Mouse (Mus musculus): ENCODE results near the gene Fbxo36.

Fbxo36 gene

GRCm38 (mm10) chr1:84839309-84840017, at the start of gene Fbxo36:
TSS of gene Fbxo36 (plus strand) at chr1:84839841.
- DNase-seq (ENCODE audit: low spot score in 2 of 2), result peak; percentile 86 to 88

GRCm38 (mm10) chr1:84791393-84791792, 48.2 kb upstream of the Fbxo36 start:
- no peak for DNase-seq (ENCODE audit: low spot score in 2 of 2)

GRCm38 (mm10) chr1:84795335-84795734, 44.3 kb upstream of the Fbxo36 start:
- DNase-seq (ENCODE audit: low spot score in 2 of 2), result no peak

DNA sequence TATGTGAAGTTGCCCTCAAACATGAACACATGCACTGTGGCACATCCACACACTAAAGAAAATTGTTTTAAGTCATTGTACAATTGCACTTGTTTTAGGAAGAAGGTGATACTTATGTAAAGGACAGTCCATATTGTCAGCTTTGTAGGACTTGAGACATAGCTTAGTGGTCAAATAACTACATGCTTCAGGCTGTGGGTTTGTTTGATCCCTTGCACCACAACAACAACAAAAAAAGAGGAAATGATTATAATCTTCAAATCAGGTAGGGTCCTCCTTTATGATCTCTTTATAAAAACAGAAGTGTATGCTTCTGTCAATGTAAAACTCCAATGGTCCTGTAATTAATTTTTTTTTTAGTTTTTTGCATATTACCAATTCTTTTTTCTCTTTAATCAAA, 40.5 kb upstream of the Fbxo36 start:
- DNase-seq (ENCODE audit: low spot score in 2 of 2), result no peak

DNA sequence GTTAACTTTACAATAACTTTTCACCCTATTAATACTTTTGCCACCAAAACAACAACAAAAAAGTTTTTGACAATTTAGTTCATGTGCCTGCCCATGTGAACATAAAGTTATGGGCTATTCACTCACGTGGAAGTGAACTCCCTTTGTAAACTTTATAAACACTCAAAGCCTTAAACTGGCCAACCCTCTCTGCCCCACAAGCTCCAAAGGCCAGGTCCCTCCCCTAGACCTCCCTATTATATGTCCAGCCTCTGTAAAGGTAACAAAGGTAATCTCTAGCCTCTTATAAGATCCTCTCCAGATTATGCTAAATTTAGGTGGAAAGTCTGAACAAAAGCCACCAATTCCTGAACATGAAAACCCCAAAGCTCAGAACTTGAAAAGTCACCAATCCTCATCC, 35.9 kb upstream of the Fbxo36 start:
- DNase-seq (ENCODE audit: low spot score in 2 of 2), result no peak

- no peak for DNase-seq (ENCODE audit: low spot score in 2 of 2)
Measured at GRCm38 (mm10) chr1:84817596-84817995, 22.0 kb upstream of the Fbxo36 start.

DNA sequence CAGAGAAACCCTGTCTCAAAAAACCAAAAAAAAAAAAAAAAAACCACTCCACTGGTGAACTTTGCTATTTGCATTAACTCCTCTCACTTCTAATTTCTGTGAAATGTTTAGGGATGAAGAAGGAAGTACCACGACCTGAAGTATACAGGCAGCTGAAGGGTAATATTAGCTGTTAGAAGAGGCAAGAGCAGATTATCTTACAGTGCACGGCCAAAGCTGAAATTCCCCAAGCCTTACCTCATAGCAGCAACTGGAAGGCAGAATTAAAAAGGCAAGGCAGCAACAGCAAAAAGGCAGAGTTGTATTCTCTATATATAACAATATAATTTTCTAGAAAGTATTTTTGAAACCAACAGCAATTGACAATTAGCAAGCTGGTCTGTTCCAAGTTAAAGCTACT, 14.6 kb upstream of the Fbxo36 start:
- DNase-seq (ENCODE audit: low spot score in 2 of 2), result no peak

DNA sequence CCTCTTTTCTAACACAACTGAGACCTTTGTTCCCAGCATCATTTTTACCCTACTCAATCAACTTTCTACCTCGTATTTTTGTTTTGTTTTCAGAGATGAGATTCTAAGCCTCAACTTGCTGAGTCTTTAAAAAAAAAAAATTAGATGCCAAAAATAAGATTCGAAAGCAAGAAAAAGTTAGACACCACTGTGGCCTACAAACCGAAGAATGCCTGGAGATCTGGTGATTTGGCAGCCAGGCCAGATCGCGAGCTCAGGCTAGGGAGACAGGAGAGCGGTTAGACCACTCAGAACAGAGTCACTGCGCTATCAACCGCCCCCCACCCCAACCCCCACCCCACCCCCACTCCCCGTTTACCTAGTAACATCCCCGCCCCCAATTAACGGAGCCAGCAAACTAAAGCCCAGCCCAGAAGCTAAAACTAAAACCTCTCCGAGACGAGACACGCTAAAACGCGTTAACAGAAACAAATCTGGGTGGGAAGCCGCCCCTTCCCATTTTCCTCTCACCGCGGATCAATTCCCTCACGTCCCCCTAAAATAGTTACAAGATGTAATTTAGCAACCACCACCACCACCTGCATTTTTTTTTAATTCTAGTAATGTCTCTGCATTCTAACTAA, 2.0 kb upstream of the Fbxo36 start:
- no peak for DNase-seq (ENCODE audit: low spot score in 2 of 2)

DNA sequence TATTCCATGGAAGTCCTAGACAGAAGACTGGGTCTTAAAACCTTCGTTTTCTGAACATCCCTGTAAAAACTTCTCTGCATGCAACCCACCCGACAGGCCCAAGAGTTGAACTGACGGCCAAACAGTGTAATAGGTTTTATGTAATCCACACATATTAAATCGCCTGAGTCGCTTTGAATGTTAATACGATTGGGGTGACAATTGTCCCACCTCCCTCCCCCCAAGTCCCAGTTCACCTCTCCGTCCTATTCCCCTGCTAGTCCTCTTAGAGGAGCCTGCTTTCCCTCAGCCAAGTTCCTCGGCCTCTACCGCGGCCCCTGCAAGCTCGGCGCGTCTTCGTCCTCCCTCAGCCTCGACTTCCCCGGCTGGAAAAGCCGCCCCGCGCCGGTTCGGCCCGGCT, 1.5 kb upstream of the Fbxo36 start:
- peak; percentile 4 to 5 for DNase-seq (ENCODE audit: low spot score in 2 of 2)

- peak; percentile 42 to 47 for DNase-seq (ENCODE audit: low spot score in 2 of 2)
Measured at GRCm38 (mm10) chr1:84838621-84839151, 955 bp upstream of the Fbxo36 start.

GRCm38 (mm10) chr1:84840018-84840664, 500 bp downstream of the Fbxo36 start, which contains the start of gene Trip12:
TSS of gene Trip12 (minus strand) at chr1:84840516.
- DNase-seq (ENCODE audit: low spot score in 2 of 2), result no peak

DNA sequence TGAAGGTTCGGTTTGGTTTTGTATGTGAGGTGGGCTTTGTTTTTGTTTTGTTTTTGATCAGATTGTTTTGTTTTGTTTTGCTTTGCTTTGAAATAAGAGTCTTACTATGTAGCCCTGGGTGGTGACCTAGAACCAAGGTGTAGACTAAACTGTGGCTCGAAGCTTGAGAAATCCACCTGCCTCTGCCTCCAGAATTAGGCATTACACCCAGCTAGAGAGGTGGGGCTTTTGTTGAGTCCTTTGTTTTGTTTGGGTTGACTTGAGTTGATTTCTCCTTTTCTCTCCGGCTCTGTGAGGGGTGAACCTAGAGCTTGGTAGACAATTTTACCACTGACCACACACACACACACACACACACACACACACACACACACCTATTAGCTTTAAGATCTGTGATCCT, 1.4 kb downstream of the Fbxo36 start:
- DNase-seq (ENCODE audit: low spot score in 2 of 2), result no peak

- no peak for DNase-seq (ENCODE audit: low spot score in 2 of 2)
Measured at GRCm38 (mm10) chr1:84843366-84843765, 3.7 kb downstream of the Fbxo36 start.

- no peak for DNase-seq (ENCODE audit: low spot score in 2 of 2)
Measured at GRCm38 (mm10) chr1:84847698-84848097, 8.1 kb downstream of the Fbxo36 start.

GRCm38 (mm10) chr1:84848335-84848734, 8.7 kb downstream of the Fbxo36 start:
- no peak for DNase-seq (ENCODE audit: low spot score in 2 of 2)

GRCm38 (mm10) chr1:84848801-84849455, 9.3 kb downstream of the Fbxo36 start:
- DNase-seq (ENCODE audit: low spot score in 2 of 2), result no peak

DNA sequence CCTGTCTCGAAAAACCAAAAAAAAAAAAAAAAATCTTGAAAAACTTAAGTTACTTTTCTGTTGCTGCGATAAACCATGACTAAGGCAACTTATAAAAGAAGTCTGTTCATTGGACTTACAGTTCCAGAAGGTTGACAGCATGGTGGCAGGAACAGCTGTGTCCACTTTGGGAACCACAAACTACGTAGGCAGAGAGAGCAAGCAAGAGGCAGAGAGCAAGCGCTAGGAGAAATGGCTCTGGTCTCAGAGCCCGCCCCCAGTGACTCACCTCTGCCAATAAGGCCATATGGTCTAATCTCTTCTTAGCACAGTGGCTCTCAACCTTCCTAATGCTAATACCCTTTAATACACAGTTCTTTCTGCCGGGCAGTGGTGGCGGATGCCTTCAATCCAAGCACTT, 10.2 kb downstream of the Fbxo36 start:
- no peak for DNase-seq (ENCODE audit: low spot score in 2 of 2)

GRCm38 (mm10) chr1:84850471-84850870, 10.8 kb downstream of the Fbxo36 start:
- no peak for DNase-seq (ENCODE audit: low spot score in 2 of 2)

DNA sequence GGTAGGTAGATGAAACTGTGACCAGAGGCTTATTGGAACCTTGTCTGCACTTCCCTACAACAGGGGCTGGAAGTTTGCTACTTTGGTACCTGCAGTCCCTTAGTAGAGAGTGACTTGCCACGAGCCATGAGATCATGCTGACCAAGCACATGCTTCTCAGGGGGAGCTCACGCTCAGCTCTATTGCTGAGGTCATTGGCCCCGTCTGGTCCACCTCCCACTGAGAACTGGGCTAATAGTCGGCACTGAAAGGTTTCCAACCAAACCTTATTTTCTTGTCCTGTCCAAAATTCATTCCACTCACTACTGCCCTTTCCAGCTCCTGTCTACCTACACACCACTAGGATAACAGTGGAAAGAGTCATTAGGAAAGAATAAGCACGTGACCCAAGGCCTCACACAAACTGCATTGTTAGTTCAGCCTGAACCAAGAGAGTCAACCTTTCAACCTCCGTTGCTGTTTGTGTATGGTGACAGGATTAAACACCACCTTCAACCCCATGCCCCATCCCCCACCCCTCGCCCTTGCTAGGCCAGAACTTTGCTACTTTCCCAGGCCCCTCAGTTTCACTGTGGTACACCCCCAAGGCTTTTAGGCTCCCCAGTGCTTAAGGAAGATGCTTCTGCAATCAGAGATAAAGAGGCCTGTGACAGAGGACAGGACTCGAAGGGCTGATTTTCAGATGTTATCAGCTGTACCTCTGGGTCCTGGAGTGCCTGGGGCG, 12.0 kb downstream of the Fbxo36 start:
- no peak for DNase-seq (ENCODE audit: low spot score in 2 of 2)

- DNase-seq (ENCODE audit: low spot score in 2 of 2), result no peak
Measured at GRCm38 (mm10) chr1:84853721-84854120, 14.1 kb downstream of the Fbxo36 start.

GRCm38 (mm10) chr1:84854966-84855365, 15.3 kb downstream of the Fbxo36 start:
- no peak for DNase-seq (ENCODE audit: low spot score in 2 of 2)

DNA sequence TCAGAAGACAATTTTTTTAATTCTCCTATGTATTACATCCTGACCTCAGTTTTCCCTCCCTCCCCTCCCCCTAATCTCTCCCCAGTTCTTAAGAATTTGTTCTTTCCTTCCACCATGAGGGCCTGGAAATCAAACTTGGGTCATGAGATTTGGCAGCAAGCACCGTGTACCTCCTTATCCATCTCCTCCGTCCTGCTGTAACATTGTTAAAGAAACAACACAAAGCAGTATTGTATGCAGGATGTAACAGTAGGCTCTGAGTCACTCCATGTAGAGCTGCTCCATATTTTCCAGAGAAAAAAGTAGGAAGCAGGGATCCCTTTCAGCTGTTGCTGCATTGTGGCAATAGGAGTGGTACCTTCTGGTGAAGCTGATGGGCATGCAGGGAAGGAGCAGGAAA, 16.1 kb downstream of the Fbxo36 start:
- no peak for DNase-seq (ENCODE audit: low spot score in 2 of 2)
